Comparison of ENCODE assay signal across 9 mouse cellular contexts in genomic region chr12:86867271-86868223, GRCm38 (mm10). TPM values are rescaled to one million over a fixed set of nuclear protein-coding genes. Genes with fewer than 3 reads are reported as not detected.
DNase-seq lines count a peak whose midpoint lies in the region; ATAC-seq and TF ChIP-seq lines count a peak whose summit lies in the region.
"Had no signal": no experiment of that assay in that cellular context is flagged by ENCODE, and none has a peak within 500 bp of the region (broad histone marks: within the 10 kb centered on the region; RNA-seq: fewer than 3 reads in every experiment).

No protein-coding gene starts in this region.

- H3K27ac ChIP-seq in embryonic facial prominence, embryonic 11.5 days (replicated peaks; ENCODE audit: low read depth, low read length), result no peak overlapping the region; the same call in 1 of the 2 replicates
- H3K27ac ChIP-seq in heart, embryonic 16.5 days (ENCODE audit: low read length), result peak overlapping the region; percentile 83
- H3K27ac ChIP-seq in limb, embryonic 11.5 days (replicated peaks; ENCODE audit: low read depth, low read length), result peak overlapping the region; percentile 36; the same call in 1 of the 2 replicates
- peak overlapping the region; percentile 85 for H3K27ac ChIP-seq in stomach, postnatal 0 days (replicated peaks)
- H3K27ac ChIP-seq: midbrain, embryonic 12.5 days had no signal

- 40% methylated on average over 14 of the region's 14 CpGs for WGBS in embryonic facial prominence, embryonic 11.5 days
- WGBS in heart, embryonic 16.5 days, result 35% methylated on average over 14 of the region's 14 CpGs
- WGBS in limb, embryonic 11.5 days, result 36% methylated on average over 14 of the region's 14 CpGs
- whole genome bisulfite sequencing in stomach, postnatal 0 days, result 38% methylated on average over 14 of the region's 14 CpGs

- DNase-seq in ovary, adult 18-20 months (ENCODE audit: low spot score), result peak; percentile 64
- no peak for DNase-seq in ovary, postnatal 10 days (ENCODE audit: low spot score)
- peak; percentile 65 for DNase-seq in embryonic facial prominence, embryonic 11.5 days (ENCODE audit: low spot score)
- DNase-seq in limb, embryonic 11.5 days (ENCODE audit: low spot score), result peak; percentile 51
- DNase-seq in stomach, postnatal 0 days (ENCODE audit: low spot score), result peak; percentile 78
- no peak for DNase-seq in right cerebral cortex, postnatal 25 days

- H3K27me3 ChIP-seq in embryonic facial prominence, embryonic 11.5 days (ENCODE audit: control insufficient read depth, insufficient read depth, low read length), result no peaks in the 10 kb centered on the region
- no peaks in the 10 kb centered on the region for H3K27me3 ChIP-seq in heart, embryonic 16.5 days (ENCODE audit: control insufficient read depth, insufficient read depth, low read length)
- no peaks in the 10 kb centered on the region for H3K27me3 ChIP-seq in limb, embryonic 11.5 days (ENCODE audit: control insufficient read depth, insufficient read depth, low read length)
- no peaks in the 10 kb centered on the region for H3K27me3 ChIP-seq in stomach, postnatal 0 days (ENCODE audit: control insufficient read depth, insufficient read depth, low read length)
- H3K27me3 ChIP-seq: midbrain, embryonic 12.5 days had no signal

- no peaks in the 10 kb centered on the region for H3K36me3 ChIP-seq in embryonic facial prominence, embryonic 11.5 days (replicated peaks; ENCODE audit: control insufficient read depth, insufficient read depth, low read depth, low read length)
- no peaks in the 10 kb centered on the region for H3K36me3 ChIP-seq in heart, embryonic 16.5 days (ENCODE audit: control insufficient read depth, insufficient read depth)
- no peaks in the 10 kb centered on the region for H3K36me3 ChIP-seq in limb, embryonic 11.5 days (ENCODE audit: control insufficient read depth, insufficient read depth, low read length)
- no peaks in the 10 kb centered on the region for H3K36me3 ChIP-seq in stomach, postnatal 0 days (ENCODE audit: control insufficient read depth, insufficient read depth, low read length)
- H3K36me3 ChIP-seq: midbrain, embryonic 12.5 days had no signal

- ATAC-seq in embryonic facial prominence, embryonic 11.5 days (replicated peaks; ENCODE audit: insufficient number of reproducible peaks, low FRiP score, low TSS enrichment, low read depth), result peak; percentile 53; the same call in 1 of the 2 replicates
- ATAC-seq in heart, embryonic 16.5 days (replicated peaks; ENCODE audit: extremely low read depth, insufficient read depth, low FRiP score), result peak; percentile 45; the same call in 1 of the 2 replicates
- ATAC-seq in limb, embryonic 11.5 days (ENCODE audit: insufficient number of reproducible peaks, low FRiP score, low TSS enrichment, low read depth), result peak; percentile 60; the same call in 1 of the 2 replicates
- ATAC-seq in stomach, postnatal 0 days (ENCODE audit: low FRiP score, low TSS enrichment), result peak; percentile 83
- no peak for ATAC-seq in inflammation-experienced regulatory T-cells, adult 6 months

- no peak overlapping the region for H3K4me2 ChIP-seq in embryonic facial prominence, embryonic 11.5 days (ENCODE audit: low read depth, low read length)
- peak overlapping the region; percentile 9; the same call in 1 of the 2 replicates for H3K4me2 ChIP-seq in heart, embryonic 16.5 days (ENCODE audit: low read depth, low read length)
- H3K4me2 ChIP-seq in limb, embryonic 11.5 days (ENCODE audit: low read depth, severe bottlenecking), result 0 out of 2 replicates have a peak overlapping the region, but pooled peaks have one; percentile 7
- H3K4me2 ChIP-seq in stomach, postnatal 0 days (replicated peaks; ENCODE audit: low read depth), result no peak overlapping the region
- H3K4me2 ChIP-seq: midbrain, embryonic 12.5 days had no signal

- H3K9me3 ChIP-seq in embryonic facial prominence, embryonic 11.5 days (replicated peaks; ENCODE audit: control insufficient read depth, low read length), result no peaks in the 10 kb centered on the region
- H3K9me3 ChIP-seq in heart, embryonic 16.5 days (replicated peaks; ENCODE audit: control insufficient read depth, low read length), result peaks cover 4% of the 10 kb centered on the region; the same call in 1 of the 2 replicates
- no peaks in the 10 kb centered on the region for H3K9me3 ChIP-seq in limb, embryonic 11.5 days (ENCODE audit: control insufficient read depth, low read length)
- H3K9me3 ChIP-seq in stomach, postnatal 0 days (ENCODE audit: control insufficient read depth, low read length), result no peaks in the 10 kb centered on the region

- H3K9ac ChIP-seq in embryonic facial prominence, embryonic 11.5 days (replicated peaks; ENCODE audit: low read length), result no peak overlapping the region
- H3K9ac ChIP-seq in heart, embryonic 16.5 days (ENCODE audit: low read length), result peak overlapping the region; percentile 54; the same call in 1 of the 2 replicates
- no peak overlapping the region for H3K9ac ChIP-seq in limb, embryonic 11.5 days (ENCODE audit: low read length)
- 0 out of 2 replicates have a peak overlapping the region, but pooled peaks have one; percentile 35 for H3K9ac ChIP-seq in stomach, postnatal 0 days (ENCODE audit: low read length)
- H3K9ac ChIP-seq: midbrain, embryonic 12.5 days had no signal

- no peak overlapping the region for H3K4me3 ChIP-seq in embryonic facial prominence, embryonic 11.5 days (ENCODE audit: low read depth, low read length)
- H3K4me3 ChIP-seq in heart, embryonic 16.5 days (ENCODE audit: low read length), result no peak overlapping the region
- H3K4me3 ChIP-seq in limb, embryonic 11.5 days (ENCODE audit: low read depth, low read length), result no peak overlapping the region
- no peak overlapping the region for H3K4me3 ChIP-seq in stomach, postnatal 0 days (ENCODE audit: low read depth, low read length)
- H3K4me3 ChIP-seq: midbrain, embryonic 12.5 days had no signal

- no peak for TF ChIP-seq CTCF in stomach, postnatal 0 days (IDR thresholded peaks at IDR 0.05; ENCODE audit: low read depth)

- no peak for TF ChIP-seq EP300 in stomach, postnatal 0 days (optimal IDR thresholded peaks at IDR 0.05)

- no peaks in the 10 kb centered on the region for H3K4me1 ChIP-seq in embryonic facial prominence, embryonic 11.5 days (ENCODE audit: control insufficient read depth, insufficient read depth, low read length)
- H3K4me1 ChIP-seq in heart, embryonic 16.5 days (ENCODE audit: control insufficient read depth, insufficient read depth, low read length), result peaks cover 20% of the 10 kb centered on the region
- H3K4me1 ChIP-seq in limb, embryonic 11.5 days (ENCODE audit: control insufficient read depth, insufficient read depth, low read length), result peaks cover 7% of the 10 kb centered on the region
- peaks cover 3% of the 10 kb centered on the region; the same call in 1 of the 2 replicates for H3K4me1 ChIP-seq in stomach, postnatal 0 days (replicated peaks; ENCODE audit: control insufficient read depth, insufficient read depth)

RNA-seq across cellular contexts. Expression of gene Irf2bpl, which starts 17.1 kb away (rescaled TPM):
- polyA plus RNA-seq in embryonic facial prominence, embryonic 11.5 days (2014; fragmentation: Nextera tagmentation; extraction: Ambion mirVana), result 15.5 and 16.4 TPM in 2 replicates
- polyA plus RNA-seq in heart, embryonic 16.5 days (2015; fragmentation: Nextera tagmentation; extraction: Ambion mirVana), result 25.4 and 32.4 TPM in 2 replicates
- polyA plus RNA-seq in limb, embryonic 11.5 days (2014; fragmentation: Nextera tagmentation; extraction: Ambion mirVana), result 17.9 and 22.0 TPM in 2 replicates
- polyA plus RNA-seq in stomach, postnatal 0 days (2015; fragmentation: Nextera tagmentation; extraction: Ambion mirVana), result 19.1 and 19.8 TPM in 2 replicates
- polyA plus RNA-seq in inflammation-experienced regulatory T-cells, adult 6 months (2017; shearing (Covaris generic)), result 10 to 100 TPM in 1 of 3 experiments, 1 to 10 TPM in 2; 8.0 to 14.6 (median 9.4) TPM

Comparison
In these comparisons a context has a peak if more than half of its experiments do, and no peak if none do; other contexts are left out.
1. DNase-seq: peak in ovary, adult 18-20 months (single experiment), embryonic facial prominence, embryonic 11.5 days (single experiment), limb, embryonic 11.5 days (single experiment) and stomach, postnatal 0 days (single experiment); none in ovary, postnatal 10 days (single experiment) and right cerebral cortex, postnatal 25 days (single experiment).
2. H3K4me2 ChIP-seq: peak in heart, embryonic 16.5 days (single experiment) and limb, embryonic 11.5 days (single experiment); none in embryonic facial prominence, embryonic 11.5 days (single experiment) and stomach, postnatal 0 days (single experiment).
3. H3K9ac ChIP-seq: peak in heart, embryonic 16.5 days (single experiment) and stomach, postnatal 0 days (single experiment); none in embryonic facial prominence, embryonic 11.5 days (single experiment) and limb, embryonic 11.5 days (single experiment).